Mouse (Mus musculus) olfactory bulb, adult 2 months (tissue): ENCODE data around the gene Serpina3c.

Experiments used
- CTCF ChIP-seq: fragments of 200-500 bp; IDR thresholded peaks from 2 replicates; pipeline ENCODE4 v1.5.1; 2012; ENCODE audit warnings: low read depth, mild to moderate bottlenecking, low read length, moderate library complexity; ENCODE audit not compliant: insufficient read depth
- POLR2A ChIP-seq: fragments of 200-500 bp; IDR thresholded peaks from 2 replicates; pipeline ENCODE4 v1.6.1; 2012; ENCODE audit warnings: mild to moderate bottlenecking, low read depth, low read length, moderate library complexity; ENCODE audit not compliant: insufficient read depth

- no peak for TF ChIP-seq POLR2A
- TF ChIP-seq CTCF: no peak
Observed at GRCm38 (mm10) chr12:104131041-104131440, 22.6 kb downstream of the Serpina3c start.
